Mouse (Mus musculus) gastrocnemius, adult 8-10 months (tissue): ENCODE results near the gene Mical2. TPM values are rescaled to one million over a fixed set of nuclear protein-coding genes. Genes with fewer than 3 reads are reported as not detected.

Experiments used
- DNase-seq, 2 experiments: peaks; one replicate each; pipeline ENCODE4 v3.0.0; 2022; ENCODE audit warnings: low spot score in 2 of 2
- total RNA-seq, 4 experiments: library from RNA; stranded (reverse); gene quantifications; 2 replicates each; pipeline ENCODE4 v1.2.4; 2022

Gene Mical2
- total RNA-seq, 4 experiments from 2014 or later: 172 to 236 (median 206) TPM

DNA sequence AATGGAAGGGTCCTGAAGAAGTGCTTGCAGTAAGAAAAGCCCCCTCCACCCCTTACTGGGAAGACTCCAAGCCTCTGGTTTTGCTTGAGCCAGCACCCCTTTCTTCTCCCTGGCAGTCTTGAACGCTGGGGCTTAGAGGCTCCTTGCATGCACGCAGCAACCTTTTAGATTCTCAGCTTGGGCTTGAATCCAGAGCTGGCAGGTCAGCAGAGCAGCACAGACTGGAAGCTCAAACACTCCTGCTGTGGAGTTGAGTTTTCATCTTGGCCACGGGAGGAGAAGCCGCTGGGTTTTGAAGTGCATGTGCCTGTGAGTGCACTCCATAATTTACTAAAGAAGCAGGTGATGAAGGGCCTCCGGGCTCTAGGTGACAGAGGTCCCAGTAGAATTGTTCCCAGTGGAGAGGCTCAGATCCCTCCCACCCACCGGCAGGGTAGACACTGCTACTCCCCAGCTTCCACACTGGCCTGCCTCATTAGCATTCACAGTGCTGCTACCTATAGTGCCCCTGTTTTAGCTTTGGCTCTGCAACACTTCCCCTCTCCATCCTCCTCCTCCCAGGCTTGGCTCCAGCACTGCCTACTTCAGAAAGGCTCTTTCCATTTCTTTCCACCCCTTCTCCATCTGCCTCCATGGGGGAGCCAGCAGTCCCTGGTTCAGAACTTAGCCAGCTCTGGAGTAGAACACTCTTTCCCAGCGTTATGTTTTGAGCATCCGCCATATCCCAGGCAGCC lies 15.7 kb downstream of the Mical2 start:
- DNase-seq: no peak

DNA sequence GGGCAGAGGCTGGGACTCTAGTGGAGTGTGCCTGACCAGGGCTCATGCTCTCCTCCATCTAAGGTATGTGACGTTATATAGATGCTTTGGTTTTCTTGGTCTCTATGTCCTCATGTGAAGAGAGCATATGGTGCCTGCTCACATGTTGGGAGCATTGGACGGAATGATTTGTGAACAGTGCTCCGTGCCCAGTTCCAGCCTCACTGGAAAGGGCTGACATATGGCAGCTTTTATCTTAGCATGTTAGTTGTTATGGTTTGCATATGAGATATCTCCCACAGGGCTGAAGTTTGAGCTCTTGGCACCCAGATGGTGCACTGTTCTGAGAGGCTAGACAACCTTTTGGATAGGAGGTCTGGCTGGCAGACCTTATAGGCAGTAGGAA lies 16.3 kb downstream of the Mical2 start:
- no peak for DNase-seq

GRCm38 (mm10) chr7:112242587-112242986 lies 16.9 kb downstream of the Mical2 start:
- no peak for DNase-seq

DNA sequence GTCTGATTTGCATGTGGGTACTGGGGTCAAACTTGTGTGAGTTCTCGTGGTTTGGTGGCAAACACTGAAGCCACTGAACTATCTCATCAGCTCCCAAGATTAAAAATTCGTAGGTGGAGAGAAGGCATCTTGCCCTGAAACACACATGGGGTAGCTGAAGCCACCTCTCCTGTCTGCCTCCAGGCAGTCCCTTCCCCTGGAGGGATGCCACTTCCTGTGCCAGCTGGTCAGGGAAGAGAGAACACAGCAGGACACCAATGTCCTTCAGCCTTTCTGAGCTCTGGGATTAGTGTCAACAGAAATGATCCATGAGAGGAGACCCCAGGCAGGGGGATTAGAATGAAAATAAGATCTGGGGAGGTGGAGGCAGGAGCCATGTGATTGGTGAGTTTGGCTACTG lies 18.4 kb downstream of the Mical2 start:
- DNase-seq: no peak

DNA sequence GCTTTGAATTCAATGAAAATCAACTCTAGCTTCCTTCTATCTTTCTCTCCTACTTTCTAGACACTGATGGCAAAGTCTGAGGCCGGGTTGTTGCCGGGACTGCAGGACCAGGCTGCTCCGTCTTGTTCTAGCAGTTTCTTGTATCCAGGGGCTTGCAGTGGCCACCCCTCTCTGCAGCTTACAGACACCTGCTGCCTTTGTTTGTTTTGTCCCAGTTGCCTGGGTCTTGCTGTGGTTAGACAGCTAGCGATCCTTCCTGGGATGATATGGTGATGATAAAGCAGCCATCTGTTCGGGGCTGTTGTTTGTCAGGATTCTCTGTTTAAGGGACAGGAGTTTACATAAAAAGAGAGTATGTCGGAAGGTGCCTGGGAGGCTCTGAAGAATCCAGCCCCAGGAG lies 19.0 kb downstream of the Mical2 start:
- DNase-seq: no peak

DNA sequence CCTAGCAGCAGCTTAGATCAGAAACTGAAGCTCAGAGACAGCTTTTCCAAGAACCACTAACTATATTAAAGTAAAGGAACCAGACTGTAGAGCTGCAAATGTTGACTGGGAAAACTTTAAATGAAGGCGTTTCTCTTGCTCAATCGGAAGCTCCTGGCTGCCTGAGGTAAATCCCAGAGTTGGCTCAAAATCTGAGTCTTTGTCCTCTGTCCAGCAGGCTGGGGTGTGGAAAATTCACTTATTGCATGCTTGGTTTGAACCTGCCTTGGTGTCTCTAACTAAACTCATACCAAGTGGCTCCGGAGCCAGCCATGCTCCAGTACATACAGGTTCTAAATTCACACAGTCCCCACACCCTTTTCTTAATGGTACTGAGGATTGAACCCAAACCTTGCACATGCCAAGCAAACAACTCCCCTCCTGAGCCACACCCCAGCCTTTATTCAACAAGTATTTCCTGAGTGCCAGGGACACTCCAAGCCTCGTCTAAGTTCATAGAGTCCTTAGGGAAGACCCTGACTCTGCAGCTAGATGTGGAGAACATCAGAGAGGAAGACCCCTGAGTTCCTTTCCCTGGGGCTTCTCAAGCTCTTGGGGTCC lies 20.3 kb downstream of the Mical2 start:
- no peak for DNase-seq

DNA sequence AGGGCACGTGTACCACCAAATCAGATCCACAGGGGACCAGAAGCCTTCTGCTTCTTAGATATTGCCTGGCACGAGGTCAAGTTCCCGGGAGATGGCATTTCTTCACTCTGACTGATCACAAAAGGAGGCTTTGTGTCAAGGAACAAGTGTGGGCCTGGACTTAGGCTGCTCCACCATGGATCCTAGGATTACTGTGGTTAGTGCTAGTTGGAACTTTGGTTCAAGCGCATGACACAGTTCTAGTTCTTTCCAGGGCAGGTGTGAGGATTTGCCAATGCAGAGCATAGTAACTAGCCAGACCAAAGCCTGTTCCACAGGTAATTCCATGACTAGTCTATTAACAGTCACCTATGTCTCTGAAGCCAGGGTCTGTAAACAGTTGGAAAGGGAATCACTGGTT lies 20.8 kb downstream of the Mical2 start:
- no peak for DNase-seq

GRCm38 (mm10) chr7:112247890-112248289 lies 22.2 kb downstream of the Mical2 start:
- no peak for DNase-seq

DNA sequence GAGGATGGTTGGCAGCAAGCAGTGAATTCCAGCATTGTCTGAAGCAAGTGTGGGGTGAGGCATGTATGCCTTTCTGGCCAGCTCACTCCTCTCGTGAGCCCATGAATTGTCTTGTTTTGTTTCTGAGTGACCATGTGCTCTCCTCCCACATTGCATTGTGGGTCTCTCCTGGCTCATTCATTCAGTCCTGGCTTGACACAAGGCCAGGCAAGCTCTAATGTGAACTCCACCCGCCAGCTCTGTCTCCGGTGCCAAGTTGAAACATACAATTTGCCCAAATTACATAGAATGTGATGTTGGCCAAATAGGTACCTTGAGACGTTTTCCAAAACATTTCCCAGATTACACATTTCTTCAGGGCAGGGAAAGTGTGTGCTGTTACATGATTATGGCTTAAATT lies 23.8 kb downstream of the Mical2 start:
- DNase-seq: no peak

DNA sequence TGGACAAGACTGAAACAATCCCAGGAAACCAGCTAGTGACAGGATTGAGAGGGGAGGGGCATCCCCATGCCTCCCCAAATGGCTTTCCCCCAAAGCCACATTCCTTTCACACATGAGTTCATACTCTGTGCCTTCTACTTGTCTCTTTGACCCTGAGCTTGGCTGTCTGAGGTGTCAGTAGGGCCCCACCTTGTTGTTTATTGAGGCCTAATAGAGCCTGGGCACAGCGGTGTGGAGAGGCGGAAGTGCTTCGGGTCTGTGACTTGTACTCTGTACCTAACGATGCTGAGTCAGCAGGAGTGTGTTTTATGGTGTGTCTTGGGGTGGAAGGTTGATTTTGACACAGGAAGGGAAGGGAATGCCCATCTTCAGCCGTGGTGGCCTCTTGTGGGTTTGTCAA lies 26.4 kb downstream of the Mical2 start:
- no peak for DNase-seq

DNA sequence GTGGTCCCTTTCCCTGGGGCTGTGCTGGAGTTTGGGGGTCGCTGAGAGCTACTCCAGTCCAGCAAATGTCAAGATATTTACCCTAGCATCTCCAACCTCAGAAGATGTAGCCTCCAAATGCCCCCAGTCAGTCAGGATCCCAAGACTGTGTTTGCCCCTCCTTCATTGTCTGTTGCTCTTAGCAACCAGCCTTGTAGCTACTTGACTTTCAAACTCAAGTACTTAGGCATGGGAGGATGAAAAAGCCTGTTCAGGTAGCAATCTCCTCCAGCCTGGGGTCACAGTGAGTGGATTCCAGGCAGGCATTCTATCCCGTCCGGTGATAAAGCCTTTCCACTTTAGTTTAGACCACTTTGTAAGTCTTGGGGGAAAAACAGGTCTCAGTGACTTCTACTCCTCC lies 28.6 kb downstream of the Mical2 start:
- no peak for DNase-seq

DNA sequence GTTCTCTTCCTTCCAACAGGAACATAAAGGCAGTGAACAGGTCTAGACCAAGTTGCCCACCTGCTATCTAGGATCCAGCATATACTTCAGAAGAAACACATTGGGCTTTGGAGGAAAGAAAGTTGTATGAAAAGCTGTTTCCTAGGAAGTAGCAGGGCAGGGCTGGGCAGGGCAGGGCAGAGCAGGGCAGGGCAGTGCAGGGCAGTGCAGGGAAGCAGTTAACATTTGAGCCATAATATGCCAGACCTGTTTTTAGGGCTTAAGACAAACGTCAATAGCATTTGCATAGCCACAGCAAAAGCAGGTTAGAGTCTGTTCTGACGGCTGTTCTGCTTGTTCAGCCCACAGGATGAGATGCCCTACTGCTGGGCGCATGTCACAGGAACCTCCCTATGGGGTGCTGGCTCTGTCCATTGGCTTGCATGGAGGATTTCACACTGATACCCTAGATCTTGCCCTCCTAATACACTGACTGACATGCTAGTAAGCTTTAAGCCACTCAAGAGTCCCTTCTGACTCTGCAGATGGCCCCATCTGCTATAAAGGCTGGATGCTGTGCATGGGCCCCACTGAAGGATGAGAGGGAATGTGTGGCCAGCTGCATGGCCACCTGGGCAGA lies 29.7 kb downstream of the Mical2 start:
- DNase-seq: no peak

GRCm38 (mm10) chr7:112258338-112258903 lies 32.8 kb downstream of the Mical2 start:
- no peak for DNase-seq

GRCm38 (mm10) chr7:112259286-112259685 lies 33.6 kb downstream of the Mical2 start:
- no peak for DNase-seq

DNA sequence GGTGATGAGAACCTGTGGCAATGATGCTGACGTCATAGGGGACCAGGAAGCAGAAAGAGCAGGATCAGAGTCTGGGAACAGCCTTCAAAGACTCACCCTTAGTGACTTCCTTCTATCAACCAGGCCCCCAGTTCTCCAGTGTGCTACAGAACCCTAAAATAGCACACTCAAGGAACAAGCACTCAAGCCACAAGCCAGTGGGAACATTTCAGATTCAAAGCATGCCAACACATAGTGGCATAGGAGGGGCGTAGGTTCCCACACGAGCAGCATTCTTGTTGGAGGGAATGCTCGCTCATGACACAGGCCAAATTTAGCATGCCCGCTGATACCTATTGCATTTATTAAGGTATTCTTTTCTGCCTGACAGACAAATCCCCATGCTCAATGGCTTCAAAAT lies 35.5 kb downstream of the Mical2 start:
- DNase-seq: no peak

DNA sequence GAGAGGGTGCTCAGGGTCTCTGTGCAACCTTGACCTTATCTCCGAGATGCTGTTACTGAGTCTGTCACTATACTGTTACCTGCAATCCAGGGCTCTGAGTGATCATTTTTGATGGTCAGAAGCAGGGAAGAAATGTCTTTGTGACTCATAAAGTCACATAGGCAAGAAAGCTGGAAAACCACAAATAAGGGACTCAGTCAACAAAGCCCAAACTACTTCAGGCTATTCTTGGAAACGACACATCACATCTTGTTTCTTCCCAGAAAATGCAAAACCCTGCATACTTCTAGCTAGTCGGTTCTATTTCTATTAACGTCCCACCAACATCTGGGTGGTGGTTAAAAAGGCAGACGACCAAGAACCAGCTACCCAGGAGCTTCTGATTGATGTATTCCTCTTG lies 41.6 kb downstream of the Mical2 start:
- DNase-seq: no peak

GRCm38 (mm10) chr7:112268761-112269425 lies 43.2 kb downstream of the Mical2 start:
- DNase-seq: no peak

DNA sequence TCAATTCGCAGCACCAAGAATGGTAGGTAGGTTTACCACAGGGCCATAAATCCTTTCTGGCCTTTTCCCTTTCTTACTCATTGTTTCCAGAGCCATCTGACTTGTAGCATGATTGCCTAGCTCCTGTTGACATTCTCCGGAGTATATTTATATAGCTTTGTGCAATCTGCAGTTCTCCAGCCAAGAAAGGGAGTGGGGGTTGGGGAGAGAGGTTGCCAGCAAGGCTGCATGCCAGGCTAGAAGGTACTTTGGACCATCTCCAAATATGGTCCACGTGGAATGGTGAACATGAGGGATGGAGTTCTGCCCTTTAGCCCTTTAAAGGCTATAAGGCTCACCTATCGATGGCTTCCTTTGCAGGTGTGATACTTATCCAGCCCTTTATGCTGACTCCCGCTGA lies 45.2 kb downstream of the Mical2 start:
- DNase-seq: no peak

GRCm38 (mm10) chr7:112271627-112272026 lies 46.0 kb downstream of the Mical2 start:
- DNase-seq: no peak

DNA sequence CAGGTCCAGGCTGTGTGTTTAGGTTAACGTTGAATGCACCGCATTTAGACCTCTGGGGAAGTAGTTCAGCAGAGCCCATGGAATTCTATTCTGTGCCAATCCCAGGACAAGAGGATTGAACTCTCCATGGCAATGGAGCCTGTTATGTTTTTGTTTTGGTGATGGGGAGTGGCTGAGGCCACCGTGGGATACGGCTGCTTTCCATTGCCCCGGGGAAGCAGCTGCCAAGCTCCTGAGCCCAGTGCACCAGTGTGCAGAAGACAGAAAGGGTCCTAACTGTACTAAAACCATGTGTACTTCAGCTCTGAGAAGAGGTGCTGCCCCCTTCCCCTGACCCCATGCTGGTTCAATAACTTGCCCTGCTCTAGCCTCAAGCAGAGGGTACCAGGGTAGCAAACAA lies 47.0 kb downstream of the Mical2 start:
- no peak for DNase-seq

- DNase-seq: no peak
These were observed 47.8 kb downstream of the Mical2 start for GRCm38 (mm10) chr7:112273451-112273850.

DNA sequence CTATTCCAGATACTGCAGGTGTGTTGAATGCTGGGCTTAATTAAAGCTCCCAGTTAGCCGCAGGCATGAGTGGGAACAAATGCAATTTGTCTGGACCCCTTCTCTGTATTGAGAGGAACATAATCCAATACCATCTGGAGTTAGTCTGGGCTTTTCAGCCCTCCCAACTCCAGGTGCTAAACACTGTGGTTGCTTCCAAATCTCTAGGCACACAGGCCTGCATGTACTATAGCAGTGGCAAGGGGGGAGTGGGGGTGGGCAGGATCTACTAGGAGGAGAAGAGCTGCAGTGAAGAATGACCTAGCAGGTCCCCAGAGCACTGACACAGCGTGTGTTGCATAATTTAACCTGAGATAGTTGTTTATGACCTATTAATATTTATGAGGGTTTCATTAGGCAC lies 49.0 kb downstream of the Mical2 start:
- no peak for DNase-seq
